Mouse (Mus musculus): ENCODE data around the gene Arhgap31.

GRCm38 (mm10) chr16:38672370-38672769 lies 40.7 kb downstream of the Arhgap31 start:
- TF ChIP-seq CTCF (conservative IDR thresholded peaks at IDR 0.05; ENCODE audit: low read length) (no peak), NANOG (IDR thresholded peaks at IDR 0.05; ENCODE audit: borderline replicate concordance, low read length) (no peak)

Measured in E14TG2a.4 (cell line).